Mouse (Mus musculus): Measurements from ENCODE around the gene Gper1.

Gper1 gene

GRCm38 (mm10) chr5:139390324-139391119, 32.4 kb upstream of the Gper1 start:
- DNase-seq: peak in 1 of 2 experiments; percentile 29

DNA sequence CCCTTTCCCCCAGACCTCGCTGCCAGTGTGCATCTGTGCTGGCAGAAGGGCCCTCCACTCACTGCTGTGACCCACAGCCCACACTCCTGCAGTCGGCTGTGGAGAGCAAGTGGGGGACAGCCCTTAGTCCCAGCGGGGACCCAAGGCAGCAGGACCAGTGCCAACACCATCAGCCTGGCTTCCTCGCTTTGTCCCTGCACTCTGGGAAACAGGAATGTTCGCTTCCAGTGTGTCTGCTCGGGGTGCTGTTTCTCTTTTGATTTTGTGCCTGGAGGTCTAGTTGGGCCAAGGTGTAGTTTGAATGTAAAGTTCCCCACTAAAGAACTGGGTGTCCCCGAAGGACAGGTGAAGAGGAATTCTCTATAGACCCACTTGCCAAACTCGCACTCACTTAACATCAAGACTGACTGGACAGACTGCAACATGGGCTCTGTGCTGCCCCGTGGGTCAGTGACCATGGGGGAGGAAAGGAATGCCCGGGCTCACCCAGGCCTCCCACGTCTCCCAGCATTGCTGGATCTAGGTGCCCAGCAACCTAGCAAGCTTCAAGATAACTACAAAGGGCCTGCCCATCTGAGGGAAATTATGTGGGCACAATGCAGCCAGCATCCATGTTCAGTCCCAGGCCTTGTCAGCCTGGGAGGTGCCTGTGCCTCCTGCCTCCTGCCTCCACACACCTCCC, 31.5 kb upstream of the Gper1 start:
- peak; percentile 76 to 83 for DNase-seq

- DNase-seq: no peak
Measured at GRCm38 (mm10) chr5:139392219-139393196, 30.4 kb upstream of the Gper1 start.

GRCm38 (mm10) chr5:139393197-139393588, 29.8 kb upstream of the Gper1 start:
- DNase-seq: no peak

DNA sequence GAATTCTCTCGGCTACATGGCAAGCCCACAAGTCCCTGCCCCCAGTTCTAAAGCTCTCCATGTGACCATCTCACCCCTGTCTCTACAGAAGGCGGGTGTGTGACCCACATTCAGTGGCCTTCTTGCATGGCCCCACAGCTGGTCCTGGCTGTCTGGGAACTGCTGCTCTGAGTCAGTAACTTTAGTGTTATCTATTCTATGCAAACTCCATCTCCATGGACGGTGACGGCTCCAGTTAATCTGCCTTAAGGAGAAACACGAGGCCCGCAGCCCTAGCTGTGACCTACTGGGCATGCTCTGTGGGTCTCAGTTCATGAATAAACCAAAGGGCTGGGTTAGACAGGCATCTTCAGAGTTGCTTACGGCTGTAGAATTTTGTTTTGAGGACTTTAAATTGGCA, 28.6 kb upstream of the Gper1 start:
- DNase-seq: no peak

DNA sequence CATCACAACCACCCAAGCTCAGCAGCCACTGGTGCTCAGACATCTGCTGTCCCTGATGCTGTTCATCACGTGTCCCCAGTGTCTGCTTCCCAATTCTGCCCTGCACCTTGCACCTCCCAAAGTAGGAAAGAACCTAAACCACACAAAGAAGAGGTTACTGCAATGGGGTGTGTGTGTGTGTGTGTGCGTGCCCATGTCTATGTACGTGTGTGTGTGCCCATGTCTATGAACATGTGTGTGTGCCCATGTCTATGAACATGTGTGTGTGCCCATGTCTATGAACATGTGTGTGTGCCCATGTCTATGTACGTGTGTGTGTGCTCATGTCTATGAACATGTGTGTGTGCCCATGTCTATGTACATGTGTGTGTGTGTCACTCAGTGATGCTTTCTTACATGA, 27.4 kb upstream of the Gper1 start:
- DNase-seq: no peak

GRCm38 (mm10) chr5:139397359-139397916, 25.5 kb upstream of the Gper1 start:
- DNase-seq: peak in 1 of 2 experiments; percentile 50

DNA sequence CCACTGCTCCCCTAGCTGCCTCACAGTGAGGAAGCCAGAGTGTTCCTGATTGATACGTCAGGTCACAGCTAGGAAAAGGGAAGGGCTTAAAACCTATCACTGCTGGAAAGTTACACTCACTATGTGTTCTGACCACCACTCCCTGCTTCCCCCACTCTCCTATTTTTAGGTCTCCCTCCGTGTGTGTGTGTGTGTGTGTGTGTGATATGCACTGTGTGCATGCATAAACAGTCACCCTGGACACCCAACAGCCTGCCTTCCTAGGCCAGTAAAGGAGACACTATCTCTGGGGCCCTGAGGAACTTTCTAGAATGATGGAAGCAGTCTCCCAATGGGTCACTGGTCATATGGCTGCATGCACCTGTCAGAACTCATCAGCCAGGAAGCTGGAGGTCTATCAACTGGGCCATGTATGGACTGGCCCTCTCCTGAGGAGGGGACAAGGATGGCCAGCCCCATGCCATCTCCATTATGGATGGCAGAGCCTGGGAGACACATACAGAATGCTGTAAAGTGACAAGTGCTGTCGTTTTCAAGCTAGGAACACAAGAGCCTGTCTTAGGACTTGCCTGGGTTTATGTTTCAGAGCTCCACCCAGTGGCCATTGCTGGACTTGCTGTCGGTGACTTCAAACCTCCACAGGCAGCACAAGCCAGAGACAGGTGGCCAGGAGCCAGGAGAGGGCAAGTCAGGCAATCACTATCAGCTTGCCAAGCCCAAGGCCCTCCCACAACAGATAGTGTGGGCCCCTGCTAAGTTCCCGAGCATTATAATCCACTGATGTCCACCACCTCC, 24.8 kb upstream of the Gper1 start:
- peak; percentile 100 for DNase-seq

DNA sequence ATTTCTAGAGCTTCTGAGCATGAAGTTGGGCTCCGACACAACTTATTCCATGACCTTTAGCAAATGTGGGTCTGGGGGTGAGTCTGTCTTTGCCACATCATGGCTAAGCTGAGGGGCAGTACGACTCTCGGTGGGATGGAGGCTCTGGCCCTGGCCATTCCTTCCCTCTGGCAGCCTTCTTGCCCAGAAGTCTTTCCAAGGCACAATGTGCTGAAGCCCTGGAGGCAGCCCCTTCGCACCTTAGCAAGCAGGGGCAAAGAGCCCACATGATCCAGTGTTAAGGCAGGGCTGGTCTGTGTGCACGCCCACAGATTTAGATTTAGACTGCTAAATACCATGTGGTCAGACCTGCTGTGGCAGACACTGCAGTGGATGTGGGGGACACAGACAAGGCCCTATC, 24.2 kb upstream of the Gper1 start:
- peak; percentile 73 to 75 for DNase-seq

DNA sequence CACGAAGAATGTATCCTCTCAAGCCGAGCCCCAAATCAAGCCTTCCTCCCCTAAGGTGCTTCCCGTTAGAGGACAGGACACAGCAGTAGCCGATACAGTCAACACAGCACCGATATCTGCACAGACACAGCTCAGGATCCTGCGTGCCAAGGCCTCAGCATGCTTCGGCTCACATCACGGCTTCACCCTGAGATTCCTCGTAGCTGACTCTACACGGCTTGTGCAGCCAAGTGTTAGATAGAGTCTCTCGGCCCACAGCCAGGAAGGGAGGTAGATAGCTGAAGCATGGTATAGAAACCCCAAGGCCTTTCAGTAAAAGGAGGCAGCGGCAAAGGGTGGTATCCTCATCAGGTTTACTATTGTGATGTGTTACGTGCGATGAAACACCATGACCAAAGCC, 23.0 kb upstream of the Gper1 start:
- DNase-seq: peak; percentile 81 to 90

- no peak for DNase-seq
Measured at GRCm38 (mm10) chr5:139402106-139402505, 20.8 kb upstream of the Gper1 start.

GRCm38 (mm10) chr5:139403692-139404260, 19.2 kb upstream of the Gper1 start:
- no peak for DNase-seq

GRCm38 (mm10) chr5:139404801-139405401, 18.1 kb upstream of the Gper1 start, which contains the start of gene C130050O18Rik:
C130050O18Rik (plus strand) TSS chr5:139405280.
- DNase-seq: no peak

DNA sequence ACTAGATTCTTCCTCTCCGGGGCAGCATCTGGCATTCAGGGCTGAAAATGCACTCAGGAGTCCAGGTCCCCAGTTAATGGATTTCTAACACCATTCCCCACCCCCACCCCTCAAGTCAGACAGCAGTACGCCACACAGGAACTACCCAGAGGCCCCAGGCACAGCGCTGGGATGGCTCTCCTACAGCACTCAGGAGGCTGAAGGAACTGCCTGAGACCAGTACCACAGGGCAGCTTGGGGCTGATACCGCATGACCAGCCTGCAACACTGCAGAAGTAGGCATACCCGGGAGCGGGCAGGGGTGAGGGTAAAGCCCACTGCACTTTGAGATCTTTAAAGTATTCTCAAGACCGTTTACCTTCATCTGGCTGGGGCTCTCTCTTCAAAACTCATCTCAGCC, 17.5 kb upstream of the Gper1 start:
- DNase-seq: no peak

- no peak for DNase-seq
Measured at GRCm38 (mm10) chr5:139405953-139406352, 17.0 kb upstream of the Gper1 start.

DNA sequence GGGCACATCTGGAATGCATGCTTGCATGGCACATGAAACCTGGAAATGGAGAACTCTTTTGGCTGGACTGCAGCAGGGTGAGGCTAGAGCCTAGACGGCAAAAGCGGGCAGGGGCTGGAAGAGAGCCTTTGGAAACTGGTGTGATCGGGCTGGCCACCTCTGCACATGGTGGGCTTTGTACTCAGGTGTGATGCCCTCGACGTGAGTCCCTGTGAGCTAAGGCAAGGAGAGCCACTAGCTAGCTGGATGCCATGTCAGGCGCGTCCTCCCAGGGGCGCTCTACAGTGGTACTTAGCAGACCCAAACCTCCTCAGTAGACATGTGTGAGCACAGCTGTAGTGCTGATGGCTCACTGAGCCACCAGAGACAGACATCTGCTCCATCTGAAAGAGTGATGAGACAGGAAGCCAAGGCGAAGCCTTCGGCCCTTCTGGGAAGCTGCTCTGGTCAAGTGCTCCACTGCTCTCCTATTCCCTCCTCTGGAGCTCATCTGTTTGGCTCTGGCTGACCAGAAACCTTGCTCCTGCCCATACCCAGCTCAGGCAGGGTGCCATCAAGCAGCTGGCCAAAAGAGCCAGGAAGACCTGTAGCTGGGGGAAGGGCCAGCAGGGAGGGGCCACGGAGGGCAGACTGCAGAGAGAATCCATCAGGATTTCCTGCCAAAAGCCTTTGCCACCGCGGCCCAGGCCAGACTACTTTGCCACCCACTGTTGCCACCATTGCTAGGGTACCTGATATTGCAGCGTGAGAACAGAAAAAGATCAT, 15.6 kb upstream of the Gper1 start:
- peak; percentile 73 to 83 for DNase-seq

- peak in 1 of 2 experiments; percentile 57 for DNase-seq
Measured at GRCm38 (mm10) chr5:139408511-139408910, 14.4 kb upstream of the Gper1 start.

DNA sequence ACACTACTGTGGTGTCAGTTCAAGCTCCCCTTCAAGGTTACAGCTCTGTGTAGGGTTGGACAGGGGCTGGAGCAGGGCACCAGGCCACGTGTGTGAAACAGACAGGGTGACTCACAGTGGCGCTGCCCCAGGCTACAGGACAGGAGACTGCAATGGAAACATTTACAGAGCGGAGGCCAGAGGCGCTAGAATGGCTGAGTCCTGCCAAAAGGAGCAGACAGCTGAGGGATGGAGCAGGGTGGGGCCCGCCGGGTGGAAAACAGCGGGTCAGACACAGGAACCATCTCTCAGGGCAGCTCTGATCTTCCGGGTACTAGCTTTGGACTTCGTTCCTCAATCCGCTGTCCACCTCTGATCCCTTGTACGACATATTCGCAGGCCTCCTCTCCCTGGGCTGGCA, 13.5 kb upstream of the Gper1 start:
- DNase-seq: no peak

- no peak for DNase-seq
Measured at GRCm38 (mm10) chr5:139410056-139410455, 12.9 kb upstream of the Gper1 start.

- DNase-seq: peak; percentile 82 to 85
Measured at GRCm38 (mm10) chr5:139411117-139411516, 11.8 kb upstream of the Gper1 start.

Data from cerebellum, postnatal 10 days (tissue).